8 mouse cellular contexts compared by ENCODE assay signal in genomic region chrX:108834090-108834774, GRCm38 (mm10). TPM values are rescaled to one million over a fixed set of nuclear protein-coding genes. Genes with fewer than 3 reads are reported as not detected.
DNase-seq lines count a peak whose midpoint lies in the region; ATAC-seq and TF ChIP-seq lines count a peak whose summit lies in the region.

Gene Brwd3 (minus strand): TSS chrX:108834372.

- ATAC-seq in forebrain, embryonic 14.5 days = peak; percentile 93
- peak; percentile 95 for ATAC-seq in neutrophil, adult 5-6 weeks (ENCODE audit: extremely low read depth, insufficient number of reproducible peaks, low FRiP score, poor library complexity, severe bottlenecking)

- peak within 1 kb of the TSS; percentile 48 for H3K4me3 ChIP-seq in forebrain, embryonic 14.5 days (ENCODE audit: low read depth, low read length)
- H3K4me3 ChIP-seq in lung, adult 2 months (replicated peaks; ENCODE audit: extremely low read depth, low read depth, low read length) = peak within 1 kb of the TSS; percentile 71

- WGBS in forebrain, embryonic 14.5 days = 29% methylated on average over 38 of the region's 39 CpGs
- 29% methylated on average over 37 of the region's 39 CpGs for WGBS in lung, adult 2 months

- H3K9ac ChIP-seq in forebrain, embryonic 14.5 days (ENCODE audit: low read length) = peak within 1 kb of the TSS; percentile 65

- H3K4me2 ChIP-seq in forebrain, embryonic 14.5 days (ENCODE audit: low read length) = peak within 1 kb of the TSS; percentile 48

- no peaks in the 10 kb centered on the region for H3K36me3 ChIP-seq in forebrain, embryonic 14.5 days (ENCODE audit: control insufficient read depth, insufficient read depth, low read length)

- H3K27me3 ChIP-seq in forebrain, embryonic 14.5 days (replicated peaks; ENCODE audit: control insufficient read depth, insufficient read depth, low read length) = no peaks in the 10 kb centered on the region

- intact Hi-C loops in heart, postnatal 25 days (cut with DNase I) = loop anchor here (5.0 kb wide), 1 partner anchor 178 kb away; the partner anchor contains the start of gene Hmgn5

- peak; percentile 28; the same call in 1 of the 2 replicates for TF ChIP-seq CTCF in lung, adult 2 months (IDR thresholded peaks at IDR 0.05; ENCODE audit: insufficient read depth, low read length)

- TF ChIP-seq POLR2A in lung, adult 2 months (IDR thresholded peaks at IDR 0.05; ENCODE audit: borderline replicate concordance, extremely low read depth, low read depth, low read length) = peak; percentile 69; the same call in 1 of the 2 replicates

- H3K4me1 ChIP-seq in forebrain, embryonic 14.5 days (ENCODE audit: control insufficient read depth, insufficient read depth, low read length) = no peaks in the 10 kb centered on the region
- no peaks in the 10 kb centered on the region; the same call in 1 of the 2 replicates for H3K4me1 ChIP-seq in lung, adult 2 months (ENCODE audit: control insufficient read depth, insufficient read depth, low read length)

- H3K27ac ChIP-seq in forebrain, embryonic 14.5 days (ENCODE audit: low read depth, low read length) = peak within 1 kb of the TSS; percentile 74

- peak; percentile 92 for DNase-seq in ES-CJ7 (ENCODE audit: low read depth, low spot score)
- DNase-seq in cerebellum, adult 11 months = peak; percentile 77
- DNase-seq in forebrain, embryonic 14.5 days (ENCODE audit: low spot score) = peak; percentile 94
- DNase-seq in heart, postnatal 25 days (ENCODE audit: low spot score) = peak; percentile 80
- peak; percentile 83 to 89 for DNase-seq in layer of hippocampus, adult 18-20 months (ENCODE audit: low spot score in 2 of 2)
- peak; percentile 64 for DNase-seq in lung, adult 2 months
- DNase-seq in thymus, adult 18-20 months = peak; percentile 78 to 87

- H3K9me3 ChIP-seq in forebrain, embryonic 14.5 days (replicated peaks; ENCODE audit: control insufficient read depth, low read length) = no peaks in the 10 kb centered on the region

RNA-seq across cellular contexts. Expression of gene Brwd3, which starts in this region (rescaled TPM):
- polyA plus RNA-seq in forebrain, embryonic 14.5 days (2014; fragmentation: Nextera tagmentation; extraction: Ambion mirVana) = 3.6 and 4.8 TPM in 2 replicates
- 1 to 10 TPM; 4.7 to 6.8 TPM for total RNA-seq in heart, postnatal 25 days (2021)
- 10 to 100 TPM; 11.1 to 12.9 TPM for total RNA-seq in layer of hippocampus, adult 18-20 months (2021)
- polyA plus RNA-seq in lung, adult 2 months (2012; rRNA removed) = 0.58 and 1.2 TPM in 2 replicates
- total RNA-seq in neutrophil, adult 5-6 weeks (2017) = 19.0 and 22.9 TPM in 2 replicates

Comparison
In these comparisons a context has a peak if more than half of its experiments do, and no peak if none do; other contexts are left out.
1. Peak in every context shown above with its lines: DNase-seq, ATAC-seq, H3K4me3 ChIP-seq and H3K27ac ChIP-seq.